Mouse (Mus musculus) embryonic facial prominence, embryonic 13.5 days (tissue): ENCODE results near the gene Fdx1. TPM values are rescaled to one million over a fixed set of nuclear protein-coding genes. Genes with fewer than 3 reads are reported as not detected.

Source experiments
- polyA plus RNA-seq: library from polyadenylated mRNA; unstranded; fragments of >200 nt; fragmentation: Nextera tagmentation; extraction: Ambion mirVana; gene quantifications from 2 replicates; pipeline ENCODE4 v1.2.1, GENCODE M21; 2015

Fdx1 gene
- polyA plus RNA-seq, 1 experiment from 2014 or later: 56.5 TPM

Other genes with a start within 250 kb of the Fdx1 start
- 4.8 and 6.8 TPM in 2 replicates for gene Arhgap20, start 198.2 kb downstream of the Fdx1 start, polyA plus RNA-seq
- gene Rdx, start 83.6 kb upstream of the Fdx1 start, polyA plus RNA-seq: 144 and 157 TPM in 2 replicates
- 2.7 and 3.1 TPM in 2 replicates for gene Zc3h12c, start 205.0 kb upstream of the Fdx1 start, polyA plus RNA-seq